Mouse (Mus musculus): ENCODE measurements around the gene Slc44a1. TPM values are rescaled to one million over a fixed set of nuclear protein-coding genes. Genes with fewer than 3 reads are reported as not detected.

Slc44a1 gene
- polyA plus RNA-seq, 1 experiment from 2014 or later = 16.2 TPM

GRCm38 (mm10) chr4:53638549-53639123 lies 198.4 kb downstream of the Slc44a1 start:
- no peaks in the 10 kb centered on the region for H3K9me3 ChIP-seq (ENCODE audit: control insufficient read depth, low read length)
- no peaks in the 10 kb centered on the region; the same call in 1 of the 2 replicates for H3K4me1 ChIP-seq (replicated peaks; ENCODE audit: control insufficient read depth, insufficient read depth, low read length)
- no peak overlapping the region for H3K4me3 ChIP-seq (ENCODE audit: low read depth, low read length)
- no peak overlapping the region for H3K4me2 ChIP-seq (ENCODE audit: low read depth, low read length, severe bottlenecking)
- H3K27ac ChIP-seq (ENCODE audit: low read depth, low read length) = no peak overlapping the region
- DNase-seq (ENCODE audit: low spot score) (no peak), ATAC-seq (replicated peaks; ENCODE audit: low FRiP score) (no peak)
- H3K9ac ChIP-seq (ENCODE audit: low read length) = no peak overlapping the region
- 91% methylated on average over 7 of the region's 7 CpGs for WGBS
- no peaks in the 10 kb centered on the region; the same call in 1 of the 2 replicates for H3K36me3 ChIP-seq (ENCODE audit: control insufficient read depth, insufficient read depth, low read length)
- H3K27me3 ChIP-seq (ENCODE audit: control insufficient read depth, insufficient read depth, low read length) = no peaks in the 10 kb centered on the region

- H3K36me3 ChIP-seq (ENCODE audit: control insufficient read depth, insufficient read depth, low read length) = peaks cover 12% of the 10 kb centered on the region
- DNase-seq (ENCODE audit: low spot score) = no peak
- WGBS = 73% methylated on average over 3 of the region's 3 CpGs
- ATAC-seq (replicated peaks; ENCODE audit: low FRiP score) = no peak
- H3K27ac ChIP-seq (ENCODE audit: low read depth, low read length) = no peak overlapping the region
- no peaks in the 10 kb centered on the region for H3K9me3 ChIP-seq (ENCODE audit: control insufficient read depth, low read length)
- H3K4me2 ChIP-seq (ENCODE audit: low read depth, low read length, severe bottlenecking) = no peak overlapping the region
- H3K4me1 ChIP-seq (replicated peaks; ENCODE audit: control insufficient read depth, insufficient read depth, low read length) = no peaks in the 10 kb centered on the region
- H3K9ac ChIP-seq (ENCODE audit: low read length) = no peak overlapping the region
- no peak overlapping the region for H3K4me3 ChIP-seq (ENCODE audit: low read depth, low read length)
- H3K27me3 ChIP-seq (ENCODE audit: control insufficient read depth, insufficient read depth, low read length) = no peaks in the 10 kb centered on the region
These were observed 217.8 kb downstream of the Slc44a1 start for GRCm38 (mm10) chr4:53658029-53658428.

- Histone ChIP-seq H3K4me3 (ENCODE audit: low read depth, low read length) (no peak overlapping the region), H3K4me1 (replicated peaks; ENCODE audit: control insufficient read depth, insufficient read depth, low read length) (no peaks in the 10 kb centered on the region), H3K27ac (ENCODE audit: low read depth, low read length) (no peak overlapping the region), H3K9me3 (ENCODE audit: control insufficient read depth, low read length) (no peaks in the 10 kb centered on the region), H3K4me2 (ENCODE audit: low read depth, low read length, severe bottlenecking) (no peak overlapping the region), H3K36me3 (ENCODE audit: control insufficient read depth, insufficient read depth, low read length) (peaks cover 3% of the 10 kb centered on the region; the same call in 1 of the 2 replicates), H3K9ac (ENCODE audit: low read length) (no peak overlapping the region), H3K27me3 (ENCODE audit: control insufficient read depth, insufficient read depth, low read length) (no peaks in the 10 kb centered on the region)
- DNase-seq (ENCODE audit: low spot score) (no peak), ATAC-seq (replicated peaks; ENCODE audit: low FRiP score) (no peak)
These were observed 220.5 kb downstream of the Slc44a1 start for GRCm38 (mm10) chr4:53660711-53661110.

Other genes with a start within 250 kb of the Slc44a1 start
- 27.7 and 27.9 TPM in 2 replicates for gene Fsd1l, start 191.1 kb downstream of the Slc44a1 start, polyA plus RNA-seq (2014; fragmentation: Nextera tagmentation; extraction: Ambion mirVana)

Measured in forebrain, embryonic 11.5 days (tissue).